Mouse (Mus musculus) mesoderm, embryonic 11.5 days (tissue): Measurements from ENCODE around the gene Anks1b.

Experiments
- DNase-seq: peaks from one replicate; pipeline ENCODE4 v3.0.0-alpha.2; 2012; ENCODE audit warnings: low read depth, low spot score

The Anks1b gene

GRCm38 (mm10) chr10:90856668-90857067, 983.4 kb downstream of the Anks1b start:
- no peak for DNase-seq

GRCm38 (mm10) chr10:90859665-90860523, 986.6 kb downstream of the Anks1b start:
- DNase-seq: no peak

GRCm38 (mm10) chr10:90863881-90864598, 990.7 kb downstream of the Anks1b start:
- DNase-seq: peak; percentile 29

- DNase-seq: no peak
Measured at GRCm38 (mm10) chr10:90864599-90864889, 991.2 kb downstream of the Anks1b start.

GRCm38 (mm10) chr10:90873204-90873603, 999.9 kb downstream of the Anks1b start:
- DNase-seq: no peak

- DNase-seq: no peak
Measured at GRCm38 (mm10) chr10:90874166-90874565, 1000.9 kb downstream of the Anks1b start.

- DNase-seq: peak; percentile 70
Measured at GRCm38 (mm10) chr10:90880854-90881560, 1007.7 kb downstream of the Anks1b start.

GRCm38 (mm10) chr10:90889566-90889965, 1016.3 kb downstream of the Anks1b start:
- DNase-seq: no peak

GRCm38 (mm10) chr10:90892728-90893127, 1019.4 kb downstream of the Anks1b start:
- no peak for DNase-seq

- no peak for DNase-seq
Measured at GRCm38 (mm10) chr10:90897894-90898293, 1024.6 kb downstream of the Anks1b start.

- DNase-seq: no peak
Measured at GRCm38 (mm10) chr10:90904185-90904584, 1030.9 kb downstream of the Anks1b start.

GRCm38 (mm10) chr10:90907381-90907780, 1034.1 kb downstream of the Anks1b start:
- no peak for DNase-seq

GRCm38 (mm10) chr10:90923476-90923875, 1050.2 kb downstream of the Anks1b start:
- no peak for DNase-seq

- no peak for DNase-seq
Measured at GRCm38 (mm10) chr10:90933088-90933487, 1059.8 kb downstream of the Anks1b start.

GRCm38 (mm10) chr10:90934678-90935077, 1061.4 kb downstream of the Anks1b start:
- peak; percentile 22 for DNase-seq

GRCm38 (mm10) chr10:90937721-90938460, 1064.6 kb downstream of the Anks1b start:
- no peak for DNase-seq

- DNase-seq: no peak
Measured at GRCm38 (mm10) chr10:90940521-90941520, 1067.5 kb downstream of the Anks1b start.

- DNase-seq: no peak
Measured at GRCm38 (mm10) chr10:90942001-90942700, 1068.8 kb downstream of the Anks1b start.

GRCm38 (mm10) chr10:90947043-90947442, 1073.7 kb downstream of the Anks1b start:
- no peak for DNase-seq
